Mouse (Mus musculus): Measurements from ENCODE around the gene Olfr1033. TPM values are rescaled to one million over a fixed set of nuclear protein-coding genes. Genes with fewer than 3 reads are reported as not detected.
"Not testable (repeated sequence)": the region's sequence is repeated elsewhere in the genome, so short reads cannot be mapped to it uniquely, and the experiment has no call there.

Olfr1033 gene
- total and polyA plus RNA-seq, 3 experiments = not detected

DNA sequence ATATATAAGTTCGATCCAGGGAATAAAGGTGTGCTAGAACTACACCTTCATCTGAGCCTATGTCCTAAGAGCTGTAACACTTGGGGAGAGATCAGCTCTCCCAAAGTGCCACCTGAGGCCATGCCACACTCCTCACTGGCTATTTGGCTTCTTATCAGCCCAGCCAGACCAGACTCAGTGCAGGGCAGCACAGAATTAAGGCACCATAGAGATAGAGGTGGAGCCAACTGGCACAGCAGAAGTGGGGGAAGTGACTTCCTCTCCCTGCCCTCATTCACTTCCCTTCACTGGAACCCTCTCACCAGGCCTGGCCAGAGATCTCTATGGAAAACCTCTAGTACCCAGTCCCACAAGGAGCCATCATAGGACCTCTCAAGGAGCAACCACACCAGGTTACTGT lies 60.0 kb downstream of the Olfr1033 start:
- H3K9ac ChIP-seq (ENCODE audit: insufficient read depth, low read depth); H3K4me2 ChIP-seq (ENCODE audit: insufficient read depth, low read depth, poor library complexity, severe bottlenecking); H3K9me3 ChIP-seq (replicated peaks; ENCODE audit: low read length); H3K36me3 ChIP-seq (replicated peaks in 1 of 2; ENCODE audit: control insufficient read depth in 1 of 2, insufficient read depth in 1 of 2, low read length in 1 of 2); H3K27ac ChIP-seq (ENCODE audit: insufficient read depth, low read depth); H3K4me1 ChIP-seq (ENCODE audit: control insufficient read depth in 1 of 2, insufficient read depth in 2 of 2); H3K27me3 ChIP-seq (replicated peaks); in situ Hi-C loops (cut with MboI; ENCODE audit: low pct_ligation_motif_present, low pct_unique_long_range_greater_than_20kb, low sequenced_read_pairs); DNase-seq (ENCODE audit: extremely low read depth); H3K79me2 ChIP-seq (replicated peaks; ENCODE audit: control insufficient read depth, extremely low read depth, insufficient read depth, poor library complexity, severe bottlenecking); H3K4me3 ChIP-seq (replicated peaks in 1 of 3; ENCODE audit: low read depth in 2 of 3, low read length in 2 of 3, poor library complexity in 1 of 3); dilution Hi-C loops (cut with MboI; ENCODE audit: extremely low pct_ligation_motif_present, extremely low pct_unique_long_range_greater_than_20kb, low sequenced_read_pairs): not testable (repeated sequence)

DNA sequence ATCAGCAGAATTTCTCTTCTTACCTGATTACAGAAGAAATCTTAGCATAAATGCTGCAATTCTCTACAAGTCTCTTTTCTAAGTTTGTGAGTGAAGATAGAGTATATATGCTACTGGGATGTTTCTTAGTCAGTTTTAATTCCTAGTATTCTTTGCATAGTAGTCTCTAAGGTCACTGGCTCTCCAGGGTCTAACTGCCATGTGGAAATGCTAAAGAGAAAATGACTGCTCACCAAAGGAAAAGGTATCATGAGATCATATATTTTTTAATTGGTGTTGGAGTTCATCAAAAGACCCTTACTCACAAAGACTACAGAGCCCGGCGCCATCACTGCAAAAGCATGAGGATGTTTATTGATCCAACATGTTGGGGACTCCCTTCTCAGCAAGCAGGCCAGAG lies 66.9 kb downstream of the Olfr1033 start, which contains the start of gene Olfr1037:
Gene Olfr1037 (minus strand): TSS at position 101 of the 400 bp plus-strand sequence.
- Histone ChIP-seq H3K9ac (ENCODE audit: insufficient read depth, low read depth) (no peak within 1 kb of the TSS), H3K4me2 (ENCODE audit: insufficient read depth, low read depth, poor library complexity, severe bottlenecking) (no peak within 1 kb of the TSS), H3K27me3 (replicated peaks) (no peaks in the 10 kb centered on the region), H3K9me3 (replicated peaks; ENCODE audit: low read length) (peaks cover 10% of the 10 kb centered on the region), H3K79me2 (replicated peaks; ENCODE audit: control insufficient read depth, extremely low read depth, insufficient read depth, poor library complexity, severe bottlenecking) (no peaks in the 10 kb centered on the region), H3K36me3 (replicated peaks in 1 of 2; ENCODE audit: control insufficient read depth in 1 of 2, insufficient read depth in 1 of 2, low read length in 1 of 2) (no peaks in the 10 kb centered on the region), H3K4me3 (replicated peaks in 1 of 3; ENCODE audit: low read depth in 2 of 3, low read length in 2 of 3, poor library complexity in 1 of 3) (no peak within 1 kb of the TSS), H3K27ac (ENCODE audit: insufficient read depth, low read depth) (no peak within 1 kb of the TSS), H3K4me1 (ENCODE audit: control insufficient read depth in 1 of 2, insufficient read depth in 2 of 2) (no peaks in the 10 kb centered on the region)
- DNase-seq (ENCODE audit: extremely low read depth) = no peak
- in situ Hi-C loops (cut with MboI; ENCODE audit: low pct_ligation_motif_present, low pct_unique_long_range_greater_than_20kb, low sequenced_read_pairs) = no loop called here
- TF ChIP-seq MAFK (IDR thresholded peaks at IDR 0.05; ENCODE audit: insufficient replicate concordance, low read length) (no peak), POLR2AphosphoS2 (IDR thresholded peaks at IDR 0.05; ENCODE audit: low read depth, low read length) (no peak), CHD2 (IDR thresholded peaks at IDR 0.05; ENCODE audit: low read length) (no peak)
- dilution Hi-C loops (cut with MboI; ENCODE audit: extremely low pct_ligation_motif_present, extremely low pct_unique_long_range_greater_than_20kb, low sequenced_read_pairs) = no loop called here

Other genes with a start within 250 kb of the Olfr1033 start
Only the 20 nearest of the 30 such genes appear.
- gene Olfr1020, start 173.6 kb upstream of the Olfr1033 start, total RNA-seq (2012; rRNA removed) = not detected in 2 replicates
- not detected in 2 replicates for gene Olfr1020, start 173.6 kb upstream of the Olfr1033 start, total RNA-seq (2014; rRNA removed)
- gene Olfr1020, start 173.6 kb upstream of the Olfr1033 start, polyA plus RNA-seq (2012; ENCODE audit: insufficient read length, low read depth) = not detected in 2 replicates
- gene Olfr1022, start 152.0 kb upstream of the Olfr1033 start, total RNA-seq (2012; rRNA removed) = not detected in 2 replicates
- not detected in 2 replicates for gene Olfr1022, start 152.0 kb upstream of the Olfr1033 start, total RNA-seq (2014; rRNA removed)
- not detected in 2 replicates for gene Olfr1022, start 152.0 kb upstream of the Olfr1033 start, polyA plus RNA-seq (2012; ENCODE audit: insufficient read length, low read depth)
- not detected in 2 replicates for gene Olfr1023, start 135.0 kb upstream of the Olfr1033 start, total RNA-seq (2012; rRNA removed)
- gene Olfr1023, start 135.0 kb upstream of the Olfr1033 start, total RNA-seq (2014; rRNA removed) = not detected in 2 replicates
- not detected in 2 replicates for gene Olfr1023, start 135.0 kb upstream of the Olfr1033 start, polyA plus RNA-seq (2012; ENCODE audit: insufficient read length, low read depth)
- not detected in 2 replicates for gene Olfr1024, start 115.6 kb upstream of the Olfr1033 start, total RNA-seq (2012; rRNA removed)
- gene Olfr1024, start 115.6 kb upstream of the Olfr1033 start, total RNA-seq (2014; rRNA removed) = not detected in 2 replicates
- not detected in 2 replicates for gene Olfr1024, start 115.6 kb upstream of the Olfr1033 start, polyA plus RNA-seq (2012; ENCODE audit: insufficient read length, low read depth)
- gene Olfr1025-ps1, start 105.4 kb upstream of the Olfr1033 start, total RNA-seq (2012; rRNA removed) = not detected in 2 replicates
- gene Olfr1025-ps1, start 105.4 kb upstream of the Olfr1033 start, total RNA-seq (2014; rRNA removed) = not detected in 2 replicates
- not detected in 2 replicates for gene Olfr1025-ps1, start 105.4 kb upstream of the Olfr1033 start, polyA plus RNA-seq (2012; ENCODE audit: insufficient read length, low read depth)
- gene Olfr1026, start 99.1 kb upstream of the Olfr1033 start, total RNA-seq (2012; rRNA removed) = not detected in 2 replicates
- gene Olfr1026, start 99.1 kb upstream of the Olfr1033 start, total RNA-seq (2014; rRNA removed) = not detected in 2 replicates
- not detected in 2 replicates for gene Olfr1026, start 99.1 kb upstream of the Olfr1033 start, polyA plus RNA-seq (2012; ENCODE audit: insufficient read length, low read depth)
- gene Olfr1028, start 70.2 kb upstream of the Olfr1033 start, total RNA-seq (2012; rRNA removed) = not detected in 2 replicates
- gene Olfr1028, start 70.2 kb upstream of the Olfr1033 start, total RNA-seq (2014; rRNA removed) = not detected in 2 replicates
- not detected in 2 replicates for gene Olfr1028, start 70.2 kb upstream of the Olfr1033 start, polyA plus RNA-seq (2012; ENCODE audit: insufficient read length, low read depth)
- gene Olfr1029, start 46.7 kb upstream of the Olfr1033 start, total RNA-seq (2012; rRNA removed) = not detected in 2 replicates
- gene Olfr1029, start 46.7 kb upstream of the Olfr1033 start, total RNA-seq (2014; rRNA removed) = not detected in 2 replicates
- not detected in 2 replicates for gene Olfr1029, start 46.7 kb upstream of the Olfr1033 start, polyA plus RNA-seq (2012; ENCODE audit: insufficient read length, low read depth)
- not detected in 2 replicates for gene Olfr1030, start 41.4 kb upstream of the Olfr1033 start, total RNA-seq (2012; rRNA removed)
- not detected in 2 replicates for gene Olfr1030, start 41.4 kb upstream of the Olfr1033 start, total RNA-seq (2014; rRNA removed)
- gene Olfr1030, start 41.4 kb upstream of the Olfr1033 start, polyA plus RNA-seq (2012; ENCODE audit: insufficient read length, low read depth) = not detected in 2 replicates
- not detected in 2 replicates for gene Olfr1031, start 30.3 kb upstream of the Olfr1033 start, total RNA-seq (2012; rRNA removed)
- gene Olfr1031, start 30.3 kb upstream of the Olfr1033 start, total RNA-seq (2014; rRNA removed) = not detected in 2 replicates
- not detected in 2 replicates for gene Olfr1031, start 30.3 kb upstream of the Olfr1033 start, polyA plus RNA-seq (2012; ENCODE audit: insufficient read length, low read depth)
- gene Olfr1032, start 15.1 kb upstream of the Olfr1033 start, total RNA-seq (2012; rRNA removed) = not detected in 2 replicates
- gene Olfr1032, start 15.1 kb upstream of the Olfr1033 start, total RNA-seq (2014; rRNA removed) = not detected in 2 replicates
- gene Olfr1032, start 15.1 kb upstream of the Olfr1033 start, polyA plus RNA-seq (2012; ENCODE audit: insufficient read length, low read depth) = not detected in 2 replicates
- gene Olfr1034, start 25.2 kb downstream of the Olfr1033 start, total RNA-seq (2012; rRNA removed) = not detected in 2 replicates
- gene Olfr1034, start 25.2 kb downstream of the Olfr1033 start, total RNA-seq (2014; rRNA removed) = not detected in 2 replicates
- gene Olfr1034, start 25.2 kb downstream of the Olfr1033 start, polyA plus RNA-seq (2012; ENCODE audit: insufficient read length, low read depth) = not detected in 2 replicates
- not detected in 2 replicates for gene Olfr1036, start 53.4 kb downstream of the Olfr1033 start, total RNA-seq (2012; rRNA removed)
- gene Olfr1036, start 53.4 kb downstream of the Olfr1033 start, total RNA-seq (2014; rRNA removed) = not detected in 2 replicates
- gene Olfr1036, start 53.4 kb downstream of the Olfr1033 start, polyA plus RNA-seq (2012; ENCODE audit: insufficient read length, low read depth) = not detected in 2 replicates
- gene Olfr1037, start 66.8 kb downstream of the Olfr1033 start, total RNA-seq (2012; rRNA removed) = not detected in 2 replicates
- gene Olfr1037, start 66.8 kb downstream of the Olfr1033 start, total RNA-seq (2014; rRNA removed) = not detected in 2 replicates
- gene Olfr1037, start 66.8 kb downstream of the Olfr1033 start, polyA plus RNA-seq (2012; ENCODE audit: insufficient read length, low read depth) = not detected in 2 replicates
- not detected in 2 replicates for gene Olfr1039, start 115.3 kb downstream of the Olfr1033 start, total RNA-seq (2012; rRNA removed)
- not detected in 2 replicates for gene Olfr1039, start 115.3 kb downstream of the Olfr1033 start, total RNA-seq (2014; rRNA removed)
- not detected in 2 replicates for gene Olfr1039, start 115.3 kb downstream of the Olfr1033 start, polyA plus RNA-seq (2012; ENCODE audit: insufficient read length, low read depth)
- not detected in 2 replicates for gene Olfr1040, start 126.1 kb downstream of the Olfr1033 start, total RNA-seq (2012; rRNA removed)
- not detected in 2 replicates for gene Olfr1040, start 126.1 kb downstream of the Olfr1033 start, total RNA-seq (2014; rRNA removed)
- gene Olfr1040, start 126.1 kb downstream of the Olfr1033 start, polyA plus RNA-seq (2012; ENCODE audit: insufficient read length, low read depth) = not detected in 2 replicates
- not detected in 2 replicates for gene Olfr1042, start 141.2 kb downstream of the Olfr1033 start, total RNA-seq (2012; rRNA removed)
- gene Olfr1042, start 141.2 kb downstream of the Olfr1033 start, total RNA-seq (2014; rRNA removed) = not detected in 2 replicates
- not detected in 2 replicates for gene Olfr1042, start 141.2 kb downstream of the Olfr1033 start, polyA plus RNA-seq (2012; ENCODE audit: insufficient read length, low read depth)
- gene Olfr1043, start 146.9 kb downstream of the Olfr1033 start, total RNA-seq (2012; rRNA removed) = not detected in 2 replicates
- gene Olfr1043, start 146.9 kb downstream of the Olfr1033 start, total RNA-seq (2014; rRNA removed) = not detected in 2 replicates
- not detected in 2 replicates for gene Olfr1043, start 146.9 kb downstream of the Olfr1033 start, polyA plus RNA-seq (2012; ENCODE audit: insufficient read length, low read depth)
- gene Olfr1044, start 157.2 kb downstream of the Olfr1033 start, total RNA-seq (2012; rRNA removed) = not detected in 2 replicates
- gene Olfr1044, start 157.2 kb downstream of the Olfr1033 start, total RNA-seq (2014; rRNA removed) = not detected in 2 replicates
- gene Olfr1044, start 157.2 kb downstream of the Olfr1033 start, polyA plus RNA-seq (2012; ENCODE audit: insufficient read length, low read depth) = not detected in 2 replicates
- gene Olfr52, start 165.1 kb downstream of the Olfr1033 start, total RNA-seq (2012; rRNA removed) = not detected in 2 replicates
- not detected in 2 replicates for gene Olfr52, start 165.1 kb downstream of the Olfr1033 start, total RNA-seq (2014; rRNA removed)
- gene Olfr52, start 165.1 kb downstream of the Olfr1033 start, polyA plus RNA-seq (2012; ENCODE audit: insufficient read length, low read depth) = not detected in 2 replicates

Measured in CH12.LX (cell line).